Comparison of ENCODE assay signal across 25 mouse cellular contexts in genomic region chr13:69564573-69564972, GRCm38 (mm10). TPM values are rescaled to one million over a fixed set of nuclear protein-coding genes. Genes with fewer than 3 reads are reported as not detected.
DNase-seq lines count a peak whose midpoint lies in the region; ATAC-seq and TF ChIP-seq lines count a peak whose summit lies in the region.
"Had no signal": no experiment of that assay in that cellular context is flagged by ENCODE, and none has a peak within 500 bp of the region (broad histone marks: within the 10 kb centered on the region; RNA-seq: fewer than 3 reads in every experiment).

No protein-coding gene starts in this region.

- H3K9me3 ChIP-seq in stomach, embryonic 16.5 days (replicated peaks; ENCODE audit: control insufficient read depth, low read length) = no peaks in the 10 kb centered on the region
- no peaks in the 10 kb centered on the region for H3K9me3 ChIP-seq in stomach, postnatal 0 days (ENCODE audit: control insufficient read depth, low read length)
- no peaks in the 10 kb centered on the region for H3K9me3 ChIP-seq in intestine, embryonic 15.5 days
- H3K9me3 ChIP-seq: forebrain, embryonic 10.5 days; forebrain, embryonic 13.5 days; heart, embryonic 12.5 days; heart, embryonic 15.5 days; hindbrain, embryonic 10.5 days; hindbrain, embryonic 13.5 days had no signal

- no peaks in the 10 kb centered on the region for H3K4me1 ChIP-seq in stomach, embryonic 16.5 days (ENCODE audit: control insufficient read depth, insufficient read depth, low read length)
- peaks cover 4% of the 10 kb centered on the region for H3K4me1 ChIP-seq in stomach, postnatal 0 days (replicated peaks; ENCODE audit: control insufficient read depth, insufficient read depth)
- H3K4me1 ChIP-seq in intestine, embryonic 15.5 days (replicated peaks) = peaks cover 9% of the 10 kb centered on the region
- H3K4me1 ChIP-seq in small intestine, adult 2 months (ENCODE audit: control insufficient read depth, insufficient read depth, insufficient read length, low read length) = peaks cover 21% of the 10 kb centered on the region
- H3K4me1 ChIP-seq in kidney, adult 2 months (ENCODE audit: control insufficient read depth, insufficient read depth, low read length) = peaks cover 11% of the 10 kb centered on the region; the same call in 1 of the 2 replicates

- no peak overlapping the region for H3K9ac ChIP-seq in stomach, embryonic 16.5 days (ENCODE audit: low read length)
- H3K9ac ChIP-seq in stomach, postnatal 0 days (ENCODE audit: low read length) = no peak overlapping the region
- H3K9ac ChIP-seq in intestine, embryonic 15.5 days = no peak overlapping the region
- H3K9ac ChIP-seq: forebrain, embryonic 13.5 days; heart, embryonic 12.5 days; heart, embryonic 15.5 days; hindbrain, embryonic 13.5 days had no signal

- H3K4me3 ChIP-seq in stomach, embryonic 16.5 days (replicated peaks; ENCODE audit: low read length) = no peak overlapping the region
- H3K4me3 ChIP-seq in stomach, postnatal 0 days (ENCODE audit: low read depth, low read length) = no peak overlapping the region
- H3K4me3 ChIP-seq in intestine, embryonic 15.5 days (replicated peaks) = no peak overlapping the region
- no peak overlapping the region for H3K4me3 ChIP-seq in small intestine, adult 2 months (ENCODE audit: low read depth, low read length)
- H3K4me3 ChIP-seq in kidney, adult 2 months (ENCODE audit: insufficient read depth, low read depth, low read length) = no peak overlapping the region
- H3K4me3 ChIP-seq: forebrain, embryonic 10.5 days; forebrain, embryonic 13.5 days; heart, embryonic 12.5 days; heart, embryonic 15.5 days; hindbrain, embryonic 10.5 days; hindbrain, embryonic 13.5 days had no signal

- H3K27ac ChIP-seq in stomach, embryonic 16.5 days (ENCODE audit: low read length) = peak overlapping the region; percentile 60
- H3K27ac ChIP-seq in stomach, postnatal 0 days (replicated peaks) = no peak overlapping the region
- H3K27ac ChIP-seq in intestine, embryonic 15.5 days = no peak overlapping the region
- H3K27ac ChIP-seq in small intestine, adult 2 months (ENCODE audit: insufficient read depth, low read depth, low read length) = peak overlapping the region; percentile 95
- H3K27ac ChIP-seq in kidney, adult 2 months (ENCODE audit: insufficient read depth, low read depth, low read length) = no peak overlapping the region; the same call in 1 of the 2 replicates
- H3K27ac ChIP-seq: forebrain, embryonic 10.5 days; forebrain, embryonic 13.5 days; heart, embryonic 15.5 days; hindbrain, embryonic 10.5 days; hindbrain, embryonic 13.5 days had no signal

- no peak for ATAC-seq in stomach, embryonic 16.5 days (ENCODE audit: insufficient read depth, low FRiP score)
- no peak for ATAC-seq in stomach, postnatal 0 days (ENCODE audit: low FRiP score, low TSS enrichment)
- ATAC-seq in intestine, embryonic 15.5 days = peak; percentile 63
- ATAC-seq: CD4-positive, CD25-positive, alpha-beta regulatory T cell, adult 4 months; forebrain, embryonic 13.5 days; forebrain, embryonic 16.5 days; hindbrain, embryonic 16.5 days; Patski had no signal

- H3K4me2 ChIP-seq in stomach, embryonic 16.5 days (ENCODE audit: low read depth, low read length) = no peak overlapping the region
- H3K4me2 ChIP-seq in stomach, postnatal 0 days (replicated peaks; ENCODE audit: low read depth) = no peak overlapping the region
- H3K4me2 ChIP-seq in intestine, embryonic 15.5 days (replicated peaks) = no peak overlapping the region
- H3K4me2 ChIP-seq: forebrain, embryonic 13.5 days; heart, embryonic 12.5 days; heart, embryonic 15.5 days; hindbrain, embryonic 13.5 days had no signal

- no peak for TF ChIP-seq EP300 in stomach, postnatal 0 days (optimal IDR thresholded peaks at IDR 0.05)

- H3K27me3 ChIP-seq in stomach, embryonic 16.5 days (ENCODE audit: control insufficient read depth, insufficient read depth, low read length) = no peaks in the 10 kb centered on the region
- no peaks in the 10 kb centered on the region for H3K27me3 ChIP-seq in stomach, postnatal 0 days (ENCODE audit: control insufficient read depth, insufficient read depth, low read length)
- no peaks in the 10 kb centered on the region for H3K27me3 ChIP-seq in intestine, embryonic 15.5 days (replicated peaks)
- no peaks in the 10 kb centered on the region for H3K27me3 ChIP-seq in small intestine, adult 2 months (ENCODE audit: control insufficient read depth, insufficient read depth, low read length)
- H3K27me3 ChIP-seq in kidney, adult 2 months (replicated peaks; ENCODE audit: control insufficient read depth, insufficient read depth, low read length) = no peaks in the 10 kb centered on the region
- H3K27me3 ChIP-seq: forebrain, embryonic 13.5 days; heart, embryonic 12.5 days; heart, embryonic 15.5 days; hindbrain, embryonic 13.5 days; Patski had no signal

- no peak for TF ChIP-seq POLR2A in small intestine, adult 2 months (IDR thresholded peaks at IDR 0.05; ENCODE audit: low read depth, low read length)
- no peak for TF ChIP-seq POLR2A in kidney, adult 2 months (IDR thresholded peaks at IDR 0.05; ENCODE audit: low read depth, low read length)

- DNase-seq in stomach, postnatal 0 days (ENCODE audit: low spot score) = no peak
- DNase-seq in kidney, adult 2 months = no peak
- no peak for DNase-seq in spleen, postnatal 4 days (ENCODE audit: low spot score in 2 of 2)
- DNase-seq: adrenal gland, postnatal 10 days; adrenal gland, postnatal 36 days; cerebellum, adult 18-20 months; cerebellum, adult 9-10 months; cerebellum, postnatal 14 days; gastrocnemius, postnatal 10 days; gastrocnemius, postnatal 36 days; heart, postnatal 10 days; heart, postnatal 36 days had no signal

- no peak for TF ChIP-seq CTCF in stomach, postnatal 0 days (IDR thresholded peaks at IDR 0.05; ENCODE audit: low read depth)
- TF ChIP-seq CTCF in small intestine, adult 2 months (IDR thresholded peaks at IDR 0.05; ENCODE audit: extremely low read depth, insufficient read length, insufficient replicate concordance, low read depth, low read length) = no peak
- TF ChIP-seq CTCF in kidney, adult 2 months (conservative IDR thresholded peaks at IDR 0.05; ENCODE audit: insufficient read depth, insufficient read length, low read depth, low read length) = no peak

- no peaks in the 10 kb centered on the region for H3K36me3 ChIP-seq in stomach, embryonic 16.5 days (ENCODE audit: control insufficient read depth, insufficient read depth, low read length)
- no peaks in the 10 kb centered on the region for H3K36me3 ChIP-seq in stomach, postnatal 0 days (ENCODE audit: control insufficient read depth, insufficient read depth, low read length)
- H3K36me3 ChIP-seq in intestine, embryonic 15.5 days = no peaks in the 10 kb centered on the region
- H3K36me3 ChIP-seq in small intestine, adult 2 months (ENCODE audit: control insufficient read depth, insufficient read depth, low read length) = no peaks in the 10 kb centered on the region
- H3K36me3 ChIP-seq in kidney, adult 2 months (ENCODE audit: control insufficient read depth, insufficient read depth, low read length) = no peaks in the 10 kb centered on the region
- H3K36me3 ChIP-seq: forebrain, embryonic 10.5 days; heart, embryonic 12.5 days; heart, embryonic 15.5 days; hindbrain, embryonic 10.5 days; hindbrain, embryonic 13.5 days had no signal

RNA-seq across cellular contexts. Expression of gene Tent4a, which starts 30.2 kb away (rescaled TPM):
- 4.3 and 4.8 TPM in 2 replicates for polyA plus RNA-seq in stomach, embryonic 16.5 days (2015; fragmentation: Nextera tagmentation; extraction: Ambion mirVana)
- 2.6 and 3.1 TPM in 2 replicates for polyA plus RNA-seq in stomach, postnatal 0 days (2015; fragmentation: Nextera tagmentation; extraction: Ambion mirVana)
- 4.0 and 4.6 TPM in 2 replicates for polyA plus RNA-seq in intestine, embryonic 15.5 days (2015; fragmentation: Nextera tagmentation; extraction: Ambion mirVana)
- polyA plus RNA-seq in small intestine, adult 2 months (2012; rRNA removed) = 5.3 and 9.4 TPM in 2 replicates
- polyA plus RNA-seq in kidney, adult 2 months (2012; rRNA removed) = 15.8 and 16.7 TPM in 2 replicates

RNA-seq across cellular contexts. Expression of gene Nsun2, which starts 31.0 kb away (rescaled TPM):
- polyA plus RNA-seq in stomach, embryonic 16.5 days (2015; fragmentation: Nextera tagmentation; extraction: Ambion mirVana) = 108 and 114 TPM in 2 replicates
- polyA plus RNA-seq in stomach, postnatal 0 days (2015; fragmentation: Nextera tagmentation; extraction: Ambion mirVana) = 68.6 and 69.7 TPM in 2 replicates
- 128 and 131 TPM in 2 replicates for polyA plus RNA-seq in intestine, embryonic 15.5 days (2015; fragmentation: Nextera tagmentation; extraction: Ambion mirVana)
- polyA plus RNA-seq in small intestine, adult 2 months (2012; rRNA removed) = 21.4 and 26.6 TPM in 2 replicates
- 47.9 and 51.6 TPM in 2 replicates for polyA plus RNA-seq in kidney, adult 2 months (2012; rRNA removed)

RNA-seq across cellular contexts. Expression of gene Srd5a1, which starts 46.7 kb away (rescaled TPM):
- 28.0 and 34.9 TPM in 2 replicates for polyA plus RNA-seq in stomach, embryonic 16.5 days (2015; fragmentation: Nextera tagmentation; extraction: Ambion mirVana)
- polyA plus RNA-seq in stomach, postnatal 0 days (2015; fragmentation: Nextera tagmentation; extraction: Ambion mirVana) = 27.8 and 29.4 TPM in 2 replicates
- polyA plus RNA-seq in intestine, embryonic 15.5 days (2015; fragmentation: Nextera tagmentation; extraction: Ambion mirVana) = 19.9 and 20.5 TPM in 2 replicates
- 5.5 and 20.9 TPM in 2 replicates for polyA plus RNA-seq in small intestine, adult 2 months (2012; rRNA removed)
- 13.9 and 15.7 TPM in 2 replicates for polyA plus RNA-seq in kidney, adult 2 months (2012; rRNA removed)

Comparison
In these comparisons a context has a peak if more than half of its experiments do, and no peak if none do; other contexts are left out.
1. H3K27ac ChIP-seq: peak in stomach, embryonic 16.5 days (single experiment) and small intestine, adult 2 months (single experiment); none in stomach, postnatal 0 days (single experiment), intestine, embryonic 15.5 days (single experiment) and kidney, adult 2 months (single experiment).